Mouse (Mus musculus) urinary bladder, adult 18-20 months (tissue): ENCODE measurements around the gene Gm17720.

ENCODE experiments used
- DNase-seq, 2 experiments: peaks; one replicate each; pipeline ENCODE4 v3.0.0; 2022; ENCODE audit warnings: low spot score in 2 of 2, mixed read lengths in 2 of 2

Gm17720 gene

GRCm38 (mm10) chr8:110102653-110103052, at the start of gene Gm17720:
Gene Gm17720, minus strand, starts transcription at chr8:110102753.
- no peak for DNase-seq

- peak in 1 of 2 experiments; percentile 26 for DNase-seq
Measured at GRCm38 (mm10) chr8:110145538-110145937, 43.0 kb upstream of the Gm17720 start.

GRCm38 (mm10) chr8:110140770-110141169, 38.2 kb upstream of the Gm17720 start:
- DNase-seq: no peak

GRCm38 (mm10) chr8:110140156-110140555, 37.6 kb upstream of the Gm17720 start:
- DNase-seq: no peak

- DNase-seq: no peak
Measured at GRCm38 (mm10) chr8:110135515-110135914, 33.0 kb upstream of the Gm17720 start.

- DNase-seq: no peak
Measured at GRCm38 (mm10) chr8:110134236-110134635, 31.7 kb upstream of the Gm17720 start.

- peak; percentile 41 to 59 for DNase-seq
Measured at GRCm38 (mm10) chr8:110130537-110130936, 28.0 kb upstream of the Gm17720 start.

- DNase-seq: no peak
Measured at GRCm38 (mm10) chr8:110119715-110120114, 17.2 kb upstream of the Gm17720 start.

GRCm38 (mm10) chr8:110101676-110102075, 877 bp downstream of the Gm17720 start:
- DNase-seq: no peak

GRCm38 (mm10) chr8:110100907-110101306, 1.6 kb downstream of the Gm17720 start, which contains the start of gene Gm21964:
Gene Gm21964, plus strand, starts transcription at chr8:110101207.
- no peak for DNase-seq

GRCm38 (mm10) chr8:110091869-110092268, 10.7 kb downstream of the Gm17720 start:
- DNase-seq: no peak

- no peak for DNase-seq
Measured at GRCm38 (mm10) chr8:110082416-110083105, 20.0 kb downstream of the Gm17720 start.

GRCm38 (mm10) chr8:110079282-110080221, 23.0 kb downstream of the Gm17720 start, which contains the start of gene Zfp612:
Gene Zfp612, plus strand, starts transcription at chr8:110079746.
- peak; percentile 43 to 55 for DNase-seq

GRCm38 (mm10) chr8:110074496-110074895, 28.1 kb downstream of the Gm17720 start:
- no peak for DNase-seq

- peak in 1 of 2 experiments; percentile 41 for DNase-seq
Measured at GRCm38 (mm10) chr8:110071600-110071999, 31.0 kb downstream of the Gm17720 start.

- DNase-seq: no peak
Measured at GRCm38 (mm10) chr8:110069706-110070105, 32.8 kb downstream of the Gm17720 start.

GRCm38 (mm10) chr8:110065676-110066075, 36.9 kb downstream of the Gm17720 start:
- no peak for DNase-seq

GRCm38 (mm10) chr8:110064606-110065365, 37.8 kb downstream of the Gm17720 start:
- DNase-seq: no peak

- no peak for DNase-seq
Measured at GRCm38 (mm10) chr8:110064161-110064560, 38.4 kb downstream of the Gm17720 start.

GRCm38 (mm10) chr8:110058207-110058606, 44.3 kb downstream of the Gm17720 start:
- DNase-seq: no peak

GRCm38 (mm10) chr8:110051208-110051607, 51.3 kb downstream of the Gm17720 start:
- no peak for DNase-seq

GRCm38 (mm10) chr8:110040509-110040908, 62.0 kb downstream of the Gm17720 start:
- DNase-seq: no peak
